Mouse (Mus musculus) layer of hippocampus, adult 2 months (tissue): ENCODE results near the gene Fscn2. TPM values are rescaled to one million over a fixed set of nuclear protein-coding genes. Genes with fewer than 3 reads are reported as not detected.

Experiments used
- DNase-seq, 2 experiments: peaks; one replicate each; pipeline ENCODE4 v3.0.0; 2022; ENCODE audit warnings: low spot score in 2 of 2
- H3K27ac ChIP-seq: fragments of 200-600 bp; 2 replicates; pipeline ENCODE4 v1.8.1; 2022
- H3K4me3 ChIP-seq: fragments of 200-600 bp; 2 replicates; pipeline ENCODE4 v1.8.1; 2022; ENCODE audit warnings: mild to moderate bottlenecking
- CTCF ChIP-seq: fragments of 200-600 bp; conservative IDR thresholded peaks from 2 replicates; pipeline ENCODE4 v1.8.1; 2022; ENCODE audit warnings: antibody characterized with exemption, mild to moderate bottlenecking, moderate library complexity
- long read RNA-seq, 2 experiments: library from polyadenylated mRNA; stranded (forward); transcript quantifications; one replicate each; pipeline ENCODE4 v2.0.0; 2021; ENCODE audit warnings: borderline mapping rate in 2 of 2
- total RNA-seq, 2 experiments: library from RNA; stranded (reverse); gene quantifications; 2 replicates each; pipeline ENCODE4 v1.2.3; 2021

Fscn2 gene
- 1 to 10 TPM in 1 of 2 experiments, under 1 TPM in 1; 0.69 to 1.1 TPM for total RNA-seq
- long read RNA-seq, experiment 1: 0 reads
- long read RNA-seq, experiment 2, partial matches to known transcripts: 0 of 1 reads
- long read RNA-seq, experiment 2, other reads (novel, unspliced or antisense): 1 of 1 reads

DNA sequence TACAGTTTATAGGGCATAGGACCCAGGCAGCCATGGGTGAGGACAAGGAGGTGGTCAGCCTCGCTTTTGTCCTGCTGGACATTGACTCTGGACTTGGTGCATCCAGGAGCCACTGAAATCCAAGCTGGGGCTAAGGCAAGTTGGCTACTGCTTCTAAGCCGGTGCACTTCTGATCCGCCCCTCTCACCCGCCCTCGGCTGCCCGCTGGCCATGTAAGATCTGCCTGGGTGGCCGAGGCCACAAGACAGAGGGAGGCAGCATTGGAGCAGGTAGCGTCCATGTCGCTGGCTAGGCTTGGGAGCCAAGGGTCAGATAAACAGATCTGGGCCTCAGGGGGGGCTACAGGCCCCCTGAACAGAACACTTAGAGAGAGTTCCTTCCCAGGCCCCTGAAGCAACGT, at the start of gene Fscn2:
Gene Fscn2 (plus strand): TSS at position 240 of the 400 bp plus-strand sequence.
- no peak within 1 kb of the TSS for H3K4me3 ChIP-seq
- TF ChIP-seq CTCF: no peak

DNA sequence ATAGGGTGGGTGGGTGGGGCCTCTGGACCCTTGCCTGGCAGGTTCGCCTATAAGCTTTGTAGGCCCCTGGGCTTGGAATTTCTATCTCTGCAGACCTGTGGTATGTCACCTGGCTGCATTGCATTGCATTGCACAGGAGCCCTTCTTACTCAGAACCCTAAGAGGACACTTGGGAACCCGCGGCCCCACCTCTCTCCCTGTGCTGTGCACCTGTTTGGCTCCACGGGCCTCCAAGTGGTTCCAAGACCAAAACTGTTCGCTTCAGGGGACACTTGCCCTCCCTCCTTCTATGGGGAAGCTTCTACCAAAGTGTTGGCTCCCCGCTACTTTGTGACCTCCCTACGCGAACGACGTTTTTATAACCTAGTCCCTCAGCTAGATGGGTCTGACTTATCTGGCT, 49.8 kb upstream of the Fscn2 start:
- no peak for TF ChIP-seq CTCF
- Histone ChIP-seq H3K4me3 (no peak overlapping the region), H3K27ac (peak overlapping the region; percentile 89)
- DNase-seq: no peak

More for the DNA sequence above, at the start of gene Fscn2:
- no peak for DNase-seq
- H3K27ac ChIP-seq: peak within 1 kb of the TSS; percentile 96; the same call in 1 of the 2 replicates

DNA sequence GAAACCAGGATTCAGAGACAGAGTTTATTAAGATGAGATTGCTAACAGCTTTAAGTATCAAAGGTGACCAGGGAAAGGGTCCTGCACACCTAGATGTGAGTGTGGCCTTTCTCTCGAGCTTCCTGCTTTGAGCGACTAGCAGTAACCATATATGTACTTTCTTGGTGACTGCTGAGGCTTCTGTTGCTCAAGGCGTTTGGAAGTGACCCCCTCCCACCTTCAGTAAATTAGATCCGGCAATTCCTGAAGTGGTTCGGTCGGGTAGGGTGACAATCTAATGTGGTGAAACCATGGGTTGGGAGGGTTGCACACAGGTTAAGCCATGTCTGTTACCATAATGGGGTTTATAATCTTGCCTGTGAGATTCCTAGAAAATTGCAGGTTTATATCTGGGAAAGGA, 49.3 kb upstream of the Fscn2 start:
- TF ChIP-seq CTCF: no peak
- no peak for DNase-seq
- Histone ChIP-seq H3K4me3 (no peak overlapping the region), H3K27ac (no peak overlapping the region)

DNA sequence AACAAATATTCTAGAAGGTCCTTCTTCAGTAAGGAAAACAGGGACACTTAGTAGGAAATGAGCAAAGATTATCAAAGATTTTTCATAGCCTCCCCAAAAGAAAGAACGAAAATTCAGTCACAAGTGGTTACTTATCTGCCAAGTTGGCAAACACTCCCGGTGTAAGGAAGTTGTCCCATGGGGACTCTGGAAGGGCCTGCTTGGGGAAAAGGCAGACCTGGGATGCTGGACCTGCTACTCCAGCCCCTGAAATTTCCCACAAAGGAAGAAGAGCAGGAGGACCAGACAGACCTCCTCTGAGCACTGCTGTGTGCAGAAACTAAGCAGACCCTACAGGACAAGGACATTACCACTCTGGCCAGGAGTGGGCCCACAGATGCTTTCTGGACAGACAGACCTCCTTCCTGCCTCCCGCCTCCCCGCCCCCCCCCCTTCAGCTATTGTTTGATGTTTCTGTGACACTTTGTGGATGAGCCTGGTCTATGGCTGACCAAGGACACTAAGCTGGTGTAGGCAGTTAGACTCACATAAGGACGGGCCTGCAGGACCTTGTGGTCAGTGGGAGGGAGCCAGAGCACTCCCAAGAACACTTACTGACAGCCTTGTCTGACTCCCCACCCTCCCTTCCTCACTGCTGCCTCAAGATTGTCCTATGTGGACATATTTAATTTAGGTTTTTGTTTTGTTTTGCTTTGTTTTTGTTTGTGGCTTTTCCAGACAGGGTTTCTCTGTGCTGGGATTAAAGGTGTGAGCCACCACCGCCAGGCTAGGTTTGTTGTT, 47.2 kb upstream of the Fscn2 start:
- Histone ChIP-seq H3K4me3 (no peak overlapping the region), H3K27ac (no peak overlapping the region)
- TF ChIP-seq CTCF: no peak
- DNase-seq: peak in 1 of 2 experiments; percentile 5

DNA sequence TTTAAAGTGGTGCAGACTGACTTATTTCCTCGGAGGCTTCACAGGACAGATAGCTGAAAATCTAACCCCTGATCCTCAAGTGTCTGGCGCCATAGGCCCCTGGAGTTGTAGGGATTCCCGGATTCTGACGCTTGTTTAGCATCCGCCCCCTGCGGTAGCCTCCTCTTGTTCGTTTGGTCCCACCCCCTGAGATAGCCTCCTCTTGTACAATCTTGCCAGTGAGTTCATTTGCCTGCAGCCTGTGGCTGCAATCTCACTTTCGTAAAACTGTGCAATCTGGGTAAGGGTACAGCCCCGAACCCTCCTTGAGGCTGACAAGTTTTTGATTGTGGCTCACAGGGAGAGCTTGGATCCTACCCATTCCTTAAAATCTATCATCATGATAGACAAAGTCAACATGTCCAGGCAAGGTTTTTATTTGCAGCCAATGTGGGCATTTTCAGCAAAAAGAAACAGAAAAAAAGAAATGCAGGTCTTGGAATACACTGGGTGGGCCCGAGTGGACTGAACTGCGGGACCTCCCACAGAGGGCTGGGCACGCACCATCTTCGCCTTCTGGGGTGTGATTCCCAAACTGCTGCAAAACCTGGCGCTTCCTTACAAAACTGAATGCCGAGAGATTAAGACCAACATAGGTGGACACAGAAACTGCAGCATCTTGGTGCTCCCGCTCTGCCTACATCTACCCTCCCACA, 46.5 kb upstream of the Fscn2 start:
- H3K27ac ChIP-seq: peak overlapping the region; percentile 98
- TF ChIP-seq CTCF: no peak
- H3K4me3 ChIP-seq: peak overlapping the region; percentile 14; the same call in 1 of the 2 replicates
- peak in 1 of 2 experiments; percentile 13 for DNase-seq

DNA sequence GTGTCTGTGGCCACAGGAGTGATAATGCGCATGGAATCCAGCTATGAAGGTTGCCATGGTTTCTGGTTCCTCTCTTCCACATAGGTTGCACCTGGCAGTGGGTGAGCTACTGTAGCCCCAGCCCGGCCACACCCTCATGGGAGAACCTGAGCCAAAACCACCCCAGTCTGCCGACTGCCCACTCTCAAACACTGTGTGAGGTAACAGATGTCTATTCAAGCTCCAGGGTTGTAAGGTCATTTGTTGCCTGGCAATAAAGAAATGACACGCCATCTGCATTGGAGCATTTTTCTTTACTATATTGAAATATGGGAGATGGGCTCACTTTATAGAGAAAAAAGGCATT, 45.9 kb upstream of the Fscn2 start:
- Histone ChIP-seq H3K4me3 (peak overlapping the region; percentile 14; the same call in 1 of the 2 replicates), H3K27ac (peak overlapping the region; percentile 98)
- DNase-seq: peak in 1 of 2 experiments; percentile 52
- no peak for TF ChIP-seq CTCF

GRCm38 (mm10) chr11:120315832-120316689, 45.3 kb upstream of the Fscn2 start:
- Histone ChIP-seq H3K4me3 (peak overlapping the region; percentile 64), H3K27ac (peak overlapping the region; percentile 98)
- peak; percentile 90 to 97 for DNase-seq
- no peak for TF ChIP-seq CTCF

DNA sequence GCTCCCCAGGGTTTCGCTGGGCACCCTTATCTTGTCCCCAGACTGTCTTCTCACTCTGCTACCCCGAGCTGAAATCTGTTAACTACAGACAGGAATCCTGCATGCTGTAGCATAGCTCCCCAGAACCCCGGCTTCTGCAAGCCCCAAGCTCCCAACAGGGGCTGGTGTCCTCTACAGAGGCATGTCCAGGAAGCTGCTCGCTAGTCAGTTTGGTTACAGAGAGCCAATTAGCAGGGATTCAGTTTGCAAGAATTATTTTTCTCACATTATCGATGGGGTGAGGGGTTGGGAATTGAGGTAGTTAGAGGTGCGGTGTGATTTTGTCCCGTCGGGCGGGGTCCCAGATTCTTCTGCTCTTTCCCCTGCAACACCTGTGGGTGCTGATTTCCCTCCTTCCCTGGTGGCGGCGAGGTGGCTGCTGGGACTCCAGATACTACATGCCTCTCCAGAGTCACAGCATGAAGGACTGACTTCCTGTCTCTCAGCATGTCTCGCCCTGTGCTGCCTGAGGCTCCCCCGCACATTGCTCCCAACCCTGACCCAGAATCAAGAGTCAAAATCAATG, 44.6 kb upstream of the Fscn2 start:
- no peak for DNase-seq
- peak overlapping the region; percentile 98 for H3K27ac ChIP-seq
- TF ChIP-seq CTCF: no peak
- H3K4me3 ChIP-seq: peak overlapping the region; percentile 64

DNA sequence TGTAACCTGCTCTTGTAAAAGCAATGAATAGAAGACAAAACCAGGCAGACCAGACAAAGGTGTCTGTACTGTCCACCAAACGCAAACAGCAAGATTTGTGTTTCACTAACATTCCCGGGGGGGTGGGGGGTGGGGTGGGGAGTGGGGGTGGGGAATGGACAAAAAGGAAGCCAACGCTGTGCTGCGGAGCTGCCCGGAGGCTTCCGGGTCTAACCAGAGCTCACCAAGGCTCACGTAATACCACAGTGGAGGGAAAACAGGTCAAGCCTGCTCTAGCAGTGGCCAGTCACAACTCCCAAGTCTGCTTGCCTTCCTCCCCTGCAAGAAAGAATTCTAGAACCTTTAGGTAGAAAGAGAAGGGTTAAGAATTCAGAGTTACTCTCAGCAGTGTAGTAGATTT, 43.9 kb upstream of the Fscn2 start:
- DNase-seq: no peak
- H3K27ac ChIP-seq: no peak overlapping the region
- H3K4me3 ChIP-seq: no peak overlapping the region
- TF ChIP-seq CTCF: no peak

DNA sequence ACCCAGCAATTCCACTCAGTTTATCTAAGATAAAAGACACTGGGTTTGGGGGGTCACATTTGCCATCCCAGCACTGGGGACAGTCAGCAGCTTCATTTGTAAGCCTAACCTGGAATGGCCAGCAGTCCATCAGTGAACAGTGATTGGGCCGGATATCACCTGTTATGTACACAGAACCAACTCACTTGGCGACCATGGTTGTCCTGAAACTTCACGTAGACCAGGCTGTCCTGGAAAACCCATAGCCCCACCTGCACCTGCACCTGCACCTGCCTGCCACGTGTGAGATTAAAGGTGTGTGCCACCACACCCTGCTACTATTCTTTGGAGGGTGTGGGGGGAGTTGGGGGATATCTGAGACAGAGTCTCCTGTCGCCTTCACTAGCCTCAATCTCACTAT, 42.0 kb upstream of the Fscn2 start:
- Histone ChIP-seq H3K27ac (no peak overlapping the region), H3K4me3 (no peak overlapping the region)
- no peak for TF ChIP-seq CTCF
- no peak for DNase-seq

- Histone ChIP-seq H3K27ac (no peak overlapping the region), H3K4me3 (no peak overlapping the region)
- no peak for DNase-seq
- TF ChIP-seq CTCF: no peak
These were observed 41.2 kb upstream of the Fscn2 start for GRCm38 (mm10) chr11:120320156-120320555.

- DNase-seq: no peak
- H3K27ac ChIP-seq: no peak overlapping the region
- H3K4me3 ChIP-seq: no peak overlapping the region
- no peak for TF ChIP-seq CTCF
These were observed 25.8 kb upstream of the Fscn2 start for GRCm38 (mm10) chr11:120335431-120336021.
